Mouse (Mus musculus) limb, embryonic 11.5 days (tissue): ENCODE data around the gene Cabcoco1. TPM values are rescaled to one million over a fixed set of nuclear protein-coding genes. Genes with fewer than 3 reads are reported as not detected.

Source experiments
- ATAC-seq: fragments of 200-750 bp; cut with Nextera tagmentation; 2 replicates; pipeline ENCODE4 v1.8.0; 2017; ENCODE audit warnings: low read depth; ENCODE audit not compliant: insufficient number of reproducible peaks, low FRiP score, low TSS enrichment
- DNase-seq: peaks from one replicate; pipeline ENCODE4 v3.0.0-alpha.2; 2015; ENCODE audit warnings: low spot score
- H3K27ac ChIP-seq: fragments of 300-500 bp; sonication (generic); replicated peaks from 2 replicates; pipeline ENCODE4 v1.5.1; 2014; ENCODE audit warnings: low read depth, mild to moderate bottlenecking, low read length
- H3K27me3 ChIP-seq: fragments of 300-500 bp; sonication (generic); 2 replicates; pipeline ENCODE4 v1.6.1; 2014; ENCODE audit warnings: mild to moderate bottlenecking, low read length, mixed read lengths; ENCODE audit not compliant: control insufficient read depth, insufficient read depth
- H3K36me3 ChIP-seq: fragments of 300-500 bp; sonication (generic); 2 replicates; pipeline ENCODE4 v1.6.1; 2014; ENCODE audit warnings: mild to moderate bottlenecking, low read length, moderate library complexity, mixed read lengths; ENCODE audit not compliant: control insufficient read depth, insufficient read depth
- H3K4me1 ChIP-seq: fragments of 300-500 bp; sonication (generic); 2 replicates; pipeline ENCODE4 v1.6.1; 2014; ENCODE audit warnings: low read length, mixed read lengths; ENCODE audit not compliant: control insufficient read depth, insufficient read depth
- H3K4me2 ChIP-seq: fragments of 300-500 bp; sonication (generic); 2 replicates; pipeline ENCODE4 v1.6.1; 2014; ENCODE audit warnings: low read depth, mild to moderate bottlenecking, moderate library complexity; ENCODE audit not compliant: severe bottlenecking
- H3K4me3 ChIP-seq: fragments of 300-500 bp; sonication (generic); 2 replicates; pipeline ENCODE4 v1.5.1; 2014; ENCODE audit warnings: low read depth, low read length
- H3K9ac ChIP-seq: fragments of 300-500 bp; sonication (generic); 2 replicates; pipeline ENCODE4 v1.6.1; 2014; ENCODE audit warnings: mild to moderate bottlenecking, low read length
- H3K9me3 ChIP-seq: fragments of 300-500 bp; sonication (generic); 2 replicates; pipeline ENCODE4 v1.6.1; 2016; ENCODE audit warnings: low read length; ENCODE audit not compliant: control insufficient read depth
- whole genome bisulfite sequencing: fragments of 180-500 bp; shearing (Covaris S2); extraction: QIAGEN DNeasy Blood & Tissue Kit; methylation state at CpG from one replicate; pipeline ENCODE4 v1.1.7; 2014; 5-methylcytosine and 5-hydroxymethylcytosine counted together
- polyA plus RNA-seq: library from polyadenylated mRNA; unstranded; fragments of >200 nt; fragmentation: Nextera tagmentation; extraction: Ambion mirVana; gene quantifications from 2 replicates; pipeline ENCODE4 v1.2.1, GENCODE M21; 2014

The Cabcoco1 gene
- polyA plus RNA-seq, 1 experiment from 2014 or later = 0.69 TPM

DNA sequence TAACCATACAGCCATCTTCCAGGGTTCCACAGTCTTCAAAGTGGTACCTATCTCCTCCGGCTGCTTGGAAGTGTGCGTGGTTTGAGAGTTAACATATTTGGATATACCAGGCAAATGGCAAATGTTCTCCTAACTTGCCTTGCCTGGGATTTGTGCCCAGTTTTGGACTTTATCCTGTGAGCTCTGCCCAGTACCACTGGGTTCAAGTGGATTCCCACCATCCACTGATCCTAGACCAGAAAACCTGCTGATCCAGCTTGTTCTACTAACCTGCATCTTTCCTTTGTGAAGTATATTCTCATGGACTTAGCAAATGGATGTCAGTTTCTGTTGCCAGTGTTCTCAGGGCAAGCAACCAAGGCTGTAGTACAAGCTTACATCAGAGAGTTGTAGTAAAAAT is 46.5 kb downstream of the Cabcoco1 start:
- no peak overlapping the region for H3K27ac ChIP-seq
- H3K9ac ChIP-seq = no peak overlapping the region
- DNase-seq (no peak), ATAC-seq (no peak)
- no peaks in the 10 kb centered on the region for H3K4me1 ChIP-seq
- H3K36me3 ChIP-seq = no peaks in the 10 kb centered on the region
- no peaks in the 10 kb centered on the region for H3K9me3 ChIP-seq
- no peak overlapping the region for H3K4me2 ChIP-seq
- H3K27me3 ChIP-seq = no peaks in the 10 kb centered on the region
- WGBS = 97% methylated on average over 2 of the region's 2 CpGs
- H3K4me3 ChIP-seq = no peak overlapping the region

DNA sequence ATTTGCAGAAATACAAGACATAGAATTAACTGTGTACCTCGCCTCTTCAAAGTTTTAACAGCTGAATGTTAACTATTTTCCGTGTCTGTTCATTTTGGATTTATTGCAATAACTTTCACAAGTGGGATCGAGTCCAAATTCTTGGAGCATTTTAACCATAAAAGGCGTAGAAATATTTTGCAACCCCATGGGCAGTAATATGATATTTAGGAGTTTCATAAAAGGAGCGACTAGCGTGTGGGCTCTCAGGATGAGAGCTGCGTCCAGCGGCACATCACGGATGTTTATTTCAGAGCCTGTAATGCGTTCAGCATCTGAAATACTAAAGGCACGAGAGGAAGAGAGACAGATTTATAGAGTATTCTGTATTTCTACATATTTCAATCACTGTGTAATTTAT is 50.1 kb downstream of the Cabcoco1 start:
- H3K9me3 ChIP-seq = no peaks in the 10 kb centered on the region
- no peak overlapping the region for H3K4me3 ChIP-seq
- ATAC-seq (no peak), DNase-seq (no peak)
- no peaks in the 10 kb centered on the region for H3K36me3 ChIP-seq
- H3K9ac ChIP-seq = no peak overlapping the region
- H3K27ac ChIP-seq = no peak overlapping the region
- no peaks in the 10 kb centered on the region for H3K4me1 ChIP-seq
- H3K4me2 ChIP-seq = no peak overlapping the region
- 76% methylated on average over 11 of the region's 11 CpGs for WGBS
- no peaks in the 10 kb centered on the region for H3K27me3 ChIP-seq

DNA sequence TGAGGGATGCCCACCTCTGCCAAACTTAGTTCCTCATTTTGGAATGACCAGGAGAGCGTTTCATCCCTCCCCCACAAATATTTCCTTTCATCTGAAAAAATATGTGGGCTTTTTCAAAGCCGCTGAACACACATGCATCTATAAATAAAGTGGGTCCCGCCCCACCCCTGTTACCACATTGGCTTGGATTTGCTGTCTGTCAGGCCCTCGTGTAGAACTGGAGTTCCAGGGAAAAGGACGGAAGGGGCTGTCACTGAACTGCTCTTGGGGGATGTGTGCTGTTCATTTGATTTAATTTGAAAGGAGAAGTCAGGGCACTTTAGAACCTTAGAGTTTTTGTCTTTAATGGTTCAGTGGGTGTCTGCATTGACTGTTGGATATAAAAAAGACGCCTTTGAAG is 50.9 kb downstream of the Cabcoco1 start:
- Histone ChIP-seq H3K27me3 (no peaks in the 10 kb centered on the region), H3K9me3 (no peaks in the 10 kb centered on the region), H3K4me2 (no peak overlapping the region), H3K36me3 (no peaks in the 10 kb centered on the region), H3K9ac (no peak overlapping the region), H3K4me1 (no peaks in the 10 kb centered on the region), H3K27ac (no peak overlapping the region), H3K4me3 (no peak overlapping the region)
- no peak for ATAC-seq
- no peak for DNase-seq
- WGBS = 71% methylated on average over 6 of the region's 6 CpGs

DNA sequence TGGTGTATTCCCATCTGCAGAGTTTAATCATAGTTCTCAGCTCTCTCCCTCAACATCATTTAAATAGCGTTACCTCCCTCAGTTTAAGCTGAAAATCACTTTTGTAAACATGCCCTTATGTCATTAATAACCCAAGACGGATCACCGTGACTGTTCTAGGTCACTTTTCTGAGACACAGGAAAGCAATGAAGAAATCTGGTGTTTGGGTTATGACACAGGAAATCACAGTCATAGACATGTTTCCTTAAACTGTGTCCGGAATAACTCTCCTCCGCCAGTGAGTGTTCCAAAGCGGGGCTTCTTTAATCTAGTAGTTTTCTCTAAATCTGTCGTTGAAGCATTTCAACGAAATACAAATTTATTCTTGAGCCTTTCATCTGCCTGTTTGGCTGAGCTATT is 68.9 kb downstream of the Cabcoco1 start:
- H3K4me1 ChIP-seq = no peaks in the 10 kb centered on the region
- ATAC-seq = no peak
- no peaks in the 10 kb centered on the region for H3K27me3 ChIP-seq
- H3K9ac ChIP-seq = no peak overlapping the region
- no peak overlapping the region for H3K4me2 ChIP-seq
- no peaks in the 10 kb centered on the region for H3K36me3 ChIP-seq
- H3K9me3 ChIP-seq = no peaks in the 10 kb centered on the region
- DNase-seq = no peak
- no peak overlapping the region for H3K4me3 ChIP-seq
- WGBS = 82% methylated on average over 8 of the region's 8 CpGs
- H3K27ac ChIP-seq = no peak overlapping the region

- Histone ChIP-seq H3K36me3 (no peaks in the 10 kb centered on the region), H3K4me3 (no peak overlapping the region), H3K27ac (no peak overlapping the region), H3K9ac (no peak overlapping the region), H3K4me1 (no peaks in the 10 kb centered on the region), H3K4me2 (no peak overlapping the region), H3K27me3 (no peaks in the 10 kb centered on the region), H3K9me3 (no peaks in the 10 kb centered on the region)
- ATAC-seq (no peak), DNase-seq (peak; percentile 15)
- WGBS = 81% methylated on average over 4 of the region's 4 CpGs
Observed at GRCm38 (mm10) chr10:68465737-68466327, 75.9 kb downstream of the Cabcoco1 start.

GRCm38 (mm10) chr10:68464943-68465342 is 76.8 kb downstream of the Cabcoco1 start:
- WGBS = 34% methylated on average over 7 of the region's 7 CpGs
- no peak overlapping the region for H3K9ac ChIP-seq
- no peak overlapping the region for H3K4me2 ChIP-seq
- no peak overlapping the region for H3K4me3 ChIP-seq
- H3K36me3 ChIP-seq = no peaks in the 10 kb centered on the region
- H3K27me3 ChIP-seq = no peaks in the 10 kb centered on the region
- H3K9me3 ChIP-seq = no peaks in the 10 kb centered on the region
- ATAC-seq (no peak), DNase-seq (peak; percentile 85)
- H3K4me1 ChIP-seq = no peaks in the 10 kb centered on the region
- H3K27ac ChIP-seq = no peak overlapping the region

GRCm38 (mm10) chr10:68459784-68460183 is 81.9 kb downstream of the Cabcoco1 start:
- H3K9ac ChIP-seq = no peak overlapping the region
- no peaks in the 10 kb centered on the region for H3K4me1 ChIP-seq
- ATAC-seq (no peak), DNase-seq (no peak)
- no peak overlapping the region for H3K27ac ChIP-seq
- no peak overlapping the region for H3K4me2 ChIP-seq
- H3K4me3 ChIP-seq = no peak overlapping the region
- WGBS = 80% methylated on average over 11 of the region's 11 CpGs
- no peaks in the 10 kb centered on the region for H3K27me3 ChIP-seq
- H3K9me3 ChIP-seq = no peaks in the 10 kb centered on the region
- no peaks in the 10 kb centered on the region for H3K36me3 ChIP-seq

DNA sequence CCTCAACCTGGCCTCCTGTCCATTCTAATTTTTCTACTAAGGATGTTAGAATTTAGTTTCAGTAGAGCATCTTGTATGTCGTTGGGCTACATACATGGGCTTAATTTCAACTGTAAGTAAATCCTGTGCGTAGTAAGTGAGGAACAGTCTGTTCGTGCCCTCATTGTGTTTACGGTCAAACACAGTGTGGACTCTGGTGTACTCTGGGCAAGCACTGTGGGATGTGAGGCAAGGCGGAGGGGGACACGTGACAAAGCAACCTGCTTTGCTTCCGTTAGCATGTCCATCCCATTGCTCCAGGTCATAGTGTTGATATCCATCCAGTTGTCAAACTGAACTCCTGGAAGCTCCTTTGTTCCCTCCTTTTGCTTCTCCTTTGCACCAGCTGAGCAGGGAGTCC is 84.7 kb downstream of the Cabcoco1 start:
- Histone ChIP-seq H3K4me2 (no peak overlapping the region), H3K9me3 (no peaks in the 10 kb centered on the region), H3K9ac (no peak overlapping the region), H3K4me3 (no peak overlapping the region), H3K4me1 (no peaks in the 10 kb centered on the region), H3K27me3 (no peaks in the 10 kb centered on the region), H3K36me3 (no peaks in the 10 kb centered on the region), H3K27ac (no peak overlapping the region)
- ATAC-seq = no peak
- WGBS = 92% methylated on average over 7 of the region's 7 CpGs
- no peak for DNase-seq

DNA sequence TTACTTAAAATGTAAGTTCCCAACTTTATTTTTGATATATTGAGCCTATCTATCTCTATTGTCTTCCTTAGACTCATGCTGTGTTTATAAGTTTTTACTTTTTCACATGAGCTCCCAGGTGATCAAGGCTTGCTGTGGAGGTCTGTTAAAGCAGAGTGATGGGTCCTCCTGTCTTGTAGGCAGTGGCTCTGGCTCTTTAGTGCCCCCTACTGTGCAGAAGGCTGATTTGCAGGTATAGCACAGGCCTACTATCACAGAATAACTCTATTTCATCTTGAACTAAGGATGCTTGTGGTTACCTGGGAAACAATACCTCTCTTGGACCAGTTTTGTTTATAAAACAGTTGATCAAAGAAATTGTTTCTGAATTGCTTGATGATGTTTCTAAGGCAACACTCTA is 87.2 kb downstream of the Cabcoco1 start:
- no peak overlapping the region for H3K27ac ChIP-seq
- no peaks in the 10 kb centered on the region for H3K36me3 ChIP-seq
- H3K4me3 ChIP-seq = no peak overlapping the region
- H3K9ac ChIP-seq = no peak overlapping the region
- no peak for ATAC-seq
- no peaks in the 10 kb centered on the region for H3K9me3 ChIP-seq
- no peaks in the 10 kb centered on the region for H3K27me3 ChIP-seq
- no peak overlapping the region for H3K4me2 ChIP-seq
- H3K4me1 ChIP-seq = 0 out of 2 replicates have a peak, but pooled peaks cover 2% of the 10 kb centered on the region
- DNase-seq = no peak
